Mouse (Mus musculus): ENCODE results near the gene Pax3. TPM values are rescaled to one million over a fixed set of nuclear protein-coding genes. Genes with fewer than 3 reads are reported as not detected.

The Pax3 gene
- total RNA-seq, 2 experiments from 2014 or later: not detected

GRCm38 (mm10) chr1:78201251-78202010 lies 4.5 kb upstream of the Pax3 start:
- no peak for DNase-seq (ENCODE audit: low spot score in 2 of 2)
- intact Hi-C loops (cut with DNase I): no loop called here

GRCm38 (mm10) chr1:78200191-78200590 lies 3.3 kb upstream of the Pax3 start:
- intact Hi-C loops (cut with DNase I): no loop called here
- no peak for DNase-seq (ENCODE audit: low spot score in 2 of 2)

GRCm38 (mm10) chr1:78199221-78199620 lies 2.3 kb upstream of the Pax3 start:
- DNase-seq (ENCODE audit: low spot score in 2 of 2): no peak
- intact Hi-C loops (cut with DNase I): no loop called here

GRCm38 (mm10) chr1:78198319-78198940 lies 1.5 kb upstream of the Pax3 start:
- intact Hi-C loops (cut with DNase I): no loop called here
- DNase-seq (ENCODE audit: low spot score in 2 of 2): no peak

GRCm38 (mm10) chr1:78197351-78198234 lies 659 bp upstream of the Pax3 start:
- intact Hi-C loops (cut with DNase I): no loop called here
- no peak for DNase-seq (ENCODE audit: low spot score in 2 of 2)

GRCm38 (mm10) chr1:78195771-78196712 lies 892 bp downstream of the Pax3 start:
- intact Hi-C loops (cut with DNase I): no loop called here
- no peak for DNase-seq (ENCODE audit: low spot score in 2 of 2)

- no peak for DNase-seq (ENCODE audit: low spot score in 2 of 2)
- intact Hi-C loops (cut with DNase I): no loop called here
Observed at GRCm38 (mm10) chr1:78195145-78195544, 1.8 kb downstream of the Pax3 start.

GRCm38 (mm10) chr1:78194381-78195047 lies 2.4 kb downstream of the Pax3 start:
- intact Hi-C loops (cut with DNase I): no loop called here
- DNase-seq (ENCODE audit: low spot score in 2 of 2): no peak

- intact Hi-C loops (cut with DNase I): no loop called here
- DNase-seq (ENCODE audit: low spot score in 2 of 2): peak in 1 of 2 experiments; percentile 5
Observed at GRCm38 (mm10) chr1:78193465-78193991, 3.4 kb downstream of the Pax3 start.

- intact Hi-C loops (cut with DNase I): no loop called here
- DNase-seq (ENCODE audit: low spot score in 2 of 2): no peak
Observed at GRCm38 (mm10) chr1:78192746-78193464, 4.0 kb downstream of the Pax3 start.

GRCm38 (mm10) chr1:78192217-78192735 lies 4.7 kb downstream of the Pax3 start:
- intact Hi-C loops (cut with DNase I): no loop called here
- no peak for DNase-seq (ENCODE audit: low spot score in 2 of 2)

- DNase-seq (ENCODE audit: low spot score in 2 of 2): no peak
- intact Hi-C loops (cut with DNase I): no loop called here
Observed at GRCm38 (mm10) chr1:78191761-78192160, 5.2 kb downstream of the Pax3 start.

GRCm38 (mm10) chr1:78191331-78191730 lies 5.6 kb downstream of the Pax3 start:
- intact Hi-C loops (cut with DNase I): no loop called here
- no peak for DNase-seq (ENCODE audit: low spot score in 2 of 2)

GRCm38 (mm10) chr1:78190386-78191111 lies 6.4 kb downstream of the Pax3 start:
- intact Hi-C loops (cut with DNase I): no loop called here

GRCm38 (mm10) chr1:78189501-78190345 lies 7.2 kb downstream of the Pax3 start:
- intact Hi-C loops (cut with DNase I): no loop called here
- DNase-seq (ENCODE audit: low spot score in 2 of 2): no peak

More at GRCm38 (mm10) chr1:78190386-78191111, 6.4 kb downstream of the Pax3 start:
- no peak for DNase-seq (ENCODE audit: low spot score in 2 of 2)

GRCm38 (mm10) chr1:78189016-78189415 lies 7.9 kb downstream of the Pax3 start:
- intact Hi-C loops (cut with DNase I): no loop called here
- no peak for DNase-seq (ENCODE audit: low spot score in 2 of 2)
